Mouse (Mus musculus) heart, embryonic 14.5 days (tissue): ENCODE results near the gene Cdpf1. TPM values are rescaled to one million over a fixed set of nuclear protein-coding genes. Genes with fewer than 3 reads are reported as not detected.

ENCODE experiments used
- ATAC-seq: fragments of 200-750 bp; cut with Nextera tagmentation; 2 replicates; pipeline ENCODE4 v1.8.0; 2017; ENCODE audit warnings: low read depth, moderate TSS enrichment; ENCODE audit not compliant: insufficient number of reproducible peaks, insufficient read depth, low FRiP score
- H3K27ac ChIP-seq, 2 experiments: fragments of 200-500 bp in 1 of 2; fragments of 300-500 bp in 1 of 2; sonication (generic) in 1 of 2; replicated peaks in 1 of 2; 2 replicates each; pipeline ENCODE4 v1.5.1; 2012 to 2014; ENCODE audit warnings: low read depth in 2 of 2, low read length in 2 of 2, control low read depth in 1 of 2, mild to moderate bottlenecking in 1 of 2, mixed read lengths in 1 of 2; ENCODE audit not compliant: control insufficient read depth in 1 of 2, insufficient read depth in 1 of 2
- H3K27me3 ChIP-seq: fragments of 300-500 bp; sonication (generic); 2 replicates; pipeline ENCODE4 v1.6.1; 2014; ENCODE audit warnings: mild to moderate bottlenecking, low read length, control low read depth; ENCODE audit not compliant: control insufficient read depth, insufficient read depth
- H3K36me3 ChIP-seq: fragments of 300-500 bp; sonication (generic); 2 replicates; pipeline ENCODE4 v1.6.1; 2014; ENCODE audit warnings: mild to moderate bottlenecking, control low read depth, low read length, mixed read lengths; ENCODE audit not compliant: control insufficient read depth, insufficient read depth
- H3K4me1 ChIP-seq, 2 experiments: fragments of 200-500 bp in 1 of 2; fragments of 300-500 bp in 1 of 2; sonication (generic) in 1 of 2; 2 replicates each; pipeline ENCODE4 v1.6.1; 2012 to 2014; ENCODE audit warnings: low read length in 2 of 2, control low read depth in 1 of 2, mixed read lengths in 1 of 2; ENCODE audit not compliant: control insufficient read depth in 2 of 2, insufficient read depth in 2 of 2
- H3K4me2 ChIP-seq: fragments of 300-500 bp; sonication (generic); 2 replicates; pipeline ENCODE4 v1.6.1; 2014; ENCODE audit warnings: mild to moderate bottlenecking, low read length
- H3K4me3 ChIP-seq, 2 experiments: fragments of 200-500 bp in 1 of 2; fragments of 300-500 bp in 1 of 2; sonication (generic) in 1 of 2; 2 replicates each; pipeline ENCODE4 v1.5.1; 2012 to 2014; ENCODE audit warnings: low read length in 2 of 2, mild to moderate bottlenecking in 2 of 2, control low read depth in 1 of 2, low read depth in 1 of 2, moderate library complexity in 1 of 2; ENCODE audit not compliant: control insufficient read depth in 1 of 2, insufficient read depth in 1 of 2
- H3K9ac ChIP-seq: fragments of 300-500 bp; sonication (generic); 2 replicates; pipeline ENCODE4 v1.6.1; 2014; ENCODE audit warnings: mild to moderate bottlenecking, low read length
- H3K9me3 ChIP-seq: fragments of 300-500 bp; sonication (generic); 2 replicates; pipeline ENCODE4 v1.6.1; 2016; ENCODE audit warnings: low read length, control low read depth; ENCODE audit not compliant: control insufficient read depth
- WGBS: fragments of 180-500 bp; shearing (Covaris S2); extraction: QIAGEN DNeasy Blood & Tissue Kit; methylation state at CpG from one replicate; pipeline ENCODE4 v1.1.7; 2014; 5-methylcytosine and 5-hydroxymethylcytosine counted together
- polyA plus RNA-seq: library from polyadenylated mRNA; unstranded; fragments of >200 nt; fragmentation: Nextera tagmentation; extraction: Ambion mirVana; gene quantifications from 2 replicates; pipeline ENCODE4 v1.2.1, GENCODE M21; 2014

The Cdpf1 gene
- polyA plus RNA-seq: 47.7 and 53.5 TPM in 2 replicates

- Histone ChIP-seq H3K27ac (peak within 1 kb of the TSS; percentile 94 to 98), H3K9me3 (no peaks in the 10 kb centered on the region), H3K4me2 (peak within 1 kb of the TSS; percentile 82), H3K4me3 (peak within 1 kb of the TSS; percentile 76 to 78), H3K36me3 (peaks cover 8% of the 10 kb centered on the region; the same call in 1 of the 2 replicates), H3K27me3 (peaks cover 3% of the 10 kb centered on the region; the same call in 1 of the 2 replicates), H3K4me1 (peaks cover 4 to 11% of the 10 kb centered on the region in 2 experiments), H3K9ac (peak within 1 kb of the TSS; percentile 92)
- 3% methylated on average over 33 of the region's 36 CpGs for WGBS
- peak; percentile 92 for ATAC-seq
Measured at GRCm38 (mm10) chr15:85811535-85812277, at the start of gene Cdpf1. Gene Cdpf1, minus strand, starts transcription at chr15:85811697.

GRCm38 (mm10) chr15:85859490-85860031 is 48.1 kb upstream of the Cdpf1 start, which contains the start of gene Gtse1:
Gene Gtse1, plus strand, starts transcription at chr15:85859745.
- Histone ChIP-seq H3K9me3 (no peaks in the 10 kb centered on the region), H3K27ac (peak within 1 kb of the TSS; percentile 54 to 58), H3K4me1 (peaks cover 4 to 19% of the 10 kb centered on the region in 2 experiments), H3K4me3 (peak within 1 kb of the TSS; percentile 75 to 97), H3K4me2 (peak within 1 kb of the TSS; percentile 71), H3K27me3 (no peaks in the 10 kb centered on the region), H3K36me3 (peaks cover 31% of the 10 kb centered on the region), H3K9ac (peak within 1 kb of the TSS; percentile 79)
- WGBS: under 1% methylated on average over 42 of the region's 42 CpGs
- ATAC-seq: peak; percentile 93

GRCm38 (mm10) chr15:85858980-85859489 is 47.5 kb upstream of the Cdpf1 start:
- H3K27ac ChIP-seq: peak overlapping the region; percentile 38 to 49; a peak in 3 of 4 replicates
- 12% methylated on average over 15 of the region's 15 CpGs for WGBS
- H3K27me3 ChIP-seq: no peaks in the 10 kb centered on the region
- no peaks in the 10 kb centered on the region for H3K9me3 ChIP-seq
- H3K4me2 ChIP-seq: peak overlapping the region; percentile 71
- ATAC-seq: no peak
- peaks cover 26% of the 10 kb centered on the region for H3K36me3 ChIP-seq
- peak overlapping the region; percentile 76 for H3K9ac ChIP-seq
- peak overlapping the region; percentile 64 to 75 for H3K4me3 ChIP-seq
- peaks cover 4 to 19% of the 10 kb centered on the region in 2 experiments for H3K4me1 ChIP-seq

- no peaks in the 10 kb centered on the region for H3K27me3 ChIP-seq
- H3K27ac ChIP-seq: no peak overlapping the region
- WGBS: 73% methylated on average over 12 of the region's 12 CpGs
- no peaks in the 10 kb centered on the region for H3K9me3 ChIP-seq
- ATAC-seq: no peak
- no peaks in the 10 kb centered on the region for H3K36me3 ChIP-seq
- no peak overlapping the region for H3K4me2 ChIP-seq
- no peaks in the 10 kb centered on the region for H3K4me1 ChIP-seq
- no peak overlapping the region for H3K9ac ChIP-seq
- H3K4me3 ChIP-seq: no peak overlapping the region
Measured at GRCm38 (mm10) chr15:85851656-85852392, 40.3 kb upstream of the Cdpf1 start.

GRCm38 (mm10) chr15:85845071-85845470 is 33.6 kb upstream of the Cdpf1 start:
- Histone ChIP-seq H3K4me2 (no peak overlapping the region), H3K9me3 (no peaks in the 10 kb centered on the region), H3K9ac (no peak overlapping the region), H3K4me3 (no peak overlapping the region), H3K4me1 (no peaks in the 10 kb centered on the region), H3K27ac (no peak overlapping the region), H3K27me3 (no peaks in the 10 kb centered on the region), H3K36me3 (no peaks in the 10 kb centered on the region)
- ATAC-seq: no peak

GRCm38 (mm10) chr15:85841796-85842360 is 30.4 kb upstream of the Cdpf1 start:
- Histone ChIP-seq H3K4me1 (no peaks in the 10 kb centered on the region), H3K4me2 (no peak overlapping the region), H3K4me3 (no peak overlapping the region), H3K27ac (no peak overlapping the region), H3K9me3 (no peaks in the 10 kb centered on the region), H3K9ac (no peak overlapping the region), H3K36me3 (no peaks in the 10 kb centered on the region), H3K27me3 (no peaks in the 10 kb centered on the region)
- WGBS: 56% methylated on average over 5 of the region's 5 CpGs
- ATAC-seq: no peak

- 16% methylated on average over 6 of the region's 6 CpGs for WGBS
- Histone ChIP-seq H3K9ac (no peak overlapping the region), H3K27me3 (no peaks in the 10 kb centered on the region), H3K36me3 (no peaks in the 10 kb centered on the region), H3K4me1 (no peaks in the 10 kb centered on the region), H3K4me2 (no peak overlapping the region), H3K27ac (no peak overlapping the region), H3K9me3 (no peaks in the 10 kb centered on the region), H3K4me3 (no peak overlapping the region)
- no peak for ATAC-seq
Measured at GRCm38 (mm10) chr15:85840983-85841382, 29.5 kb upstream of the Cdpf1 start.
